Mouse (Mus musculus): ENCODE measurements at regions not wholly inside any gene's neighbourhood (a gene's known extent, or its start where the extent isn't known, plus 50 kb on each side); places are given as distances from the start of the nearest gene placed in this dataset.
A peak's percentile ranks its signal among the peaks of the same experiment; 100 is the strongest.

DNA sequence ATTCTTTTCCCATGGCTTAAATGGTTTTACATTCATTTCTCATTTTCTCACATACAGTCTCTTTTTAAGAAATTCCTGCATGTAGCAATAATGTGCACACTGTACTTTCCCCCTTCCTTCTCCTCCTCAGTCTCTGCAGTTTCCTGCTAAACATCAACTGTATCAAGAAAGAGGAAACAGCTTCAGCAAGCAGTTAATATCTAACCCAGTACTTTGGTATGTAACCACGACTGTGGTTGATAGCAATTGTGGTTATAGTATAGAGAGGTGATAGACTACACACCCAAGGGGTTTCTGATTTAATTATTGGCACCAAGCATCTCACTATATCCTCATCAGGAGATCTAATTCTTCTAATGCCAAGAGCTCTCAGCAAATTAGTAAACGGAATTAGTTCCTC lies 52.8 kb upstream of the Eci2 start:
- TF ChIP-seq CTCF (conservative IDR thresholded peaks at IDR 0.05; ENCODE audit: low read length) (no peak), POU5F1 (IDR thresholded peaks at IDR 0.05; ENCODE audit: borderline replicate concordance, low read length) (no peak), NANOG (IDR thresholded peaks at IDR 0.05; ENCODE audit: borderline replicate concordance, low read length) (no peak)
- Histone ChIP-seq H3K9me3 (ENCODE audit: low read length) (peaks cover 7% of the 10 kb centered on the region; the same call in 1 of the 2 replicates), H3K36me3 (ENCODE audit: insufficient read depth, low read length) (no peaks in the 10 kb centered on the region), H3K4me3 (replicated peaks; ENCODE audit: low read length) (no peak overlapping the region), H3K4me1 (replicated peaks; ENCODE audit: low read depth, low read length) (no peaks in the 10 kb centered on the region), H3K27me3 (ENCODE audit: insufficient read depth, low read length) (no peaks in the 10 kb centered on the region)

- H3K27me3 ChIP-seq (ENCODE audit: insufficient read depth, low read length) = no peaks in the 10 kb centered on the region
- TF ChIP-seq POU5F1 (IDR thresholded peaks at IDR 0.05; ENCODE audit: borderline replicate concordance, low read length) (no peak), NANOG (IDR thresholded peaks at IDR 0.05; ENCODE audit: borderline replicate concordance, low read length) (no peak), CTCF (conservative IDR thresholded peaks at IDR 0.05; ENCODE audit: low read length) (no peak)
- H3K4me1 ChIP-seq (replicated peaks; ENCODE audit: low read depth, low read length) = no peaks in the 10 kb centered on the region
- no peak overlapping the region for H3K4me3 ChIP-seq (replicated peaks; ENCODE audit: low read length)
- H3K9me3 ChIP-seq (ENCODE audit: low read length) = peaks cover 2% of the 10 kb centered on the region; the same call in 1 of the 2 replicates
- H3K36me3 ChIP-seq (ENCODE audit: insufficient read depth, low read length) = no peaks in the 10 kb centered on the region
These were observed 58.5 kb upstream of the Eci2 start for GRCm38 (mm10) chr13:35085386-35085785.

- no peaks in the 10 kb centered on the region for H3K27me3 ChIP-seq (ENCODE audit: insufficient read depth, low read length)
- no peaks in the 10 kb centered on the region for H3K4me1 ChIP-seq (replicated peaks; ENCODE audit: low read depth, low read length)
- no peaks in the 10 kb centered on the region for H3K36me3 ChIP-seq (ENCODE audit: insufficient read depth, low read length)
- no peak overlapping the region for H3K4me3 ChIP-seq (replicated peaks; ENCODE audit: low read length)
- TF ChIP-seq CTCF (conservative IDR thresholded peaks at IDR 0.05; ENCODE audit: low read length) = no peak
- TF ChIP-seq POU5F1 (IDR thresholded peaks at IDR 0.05; ENCODE audit: borderline replicate concordance, low read length) = no peak
- TF ChIP-seq NANOG (IDR thresholded peaks at IDR 0.05; ENCODE audit: borderline replicate concordance, low read length) = no peak
- H3K9me3 ChIP-seq (ENCODE audit: low read length) = no peaks in the 10 kb centered on the region
These were observed 60.5 kb upstream of the Eci2 start for GRCm38 (mm10) chr13:35087246-35088040.

DNA sequence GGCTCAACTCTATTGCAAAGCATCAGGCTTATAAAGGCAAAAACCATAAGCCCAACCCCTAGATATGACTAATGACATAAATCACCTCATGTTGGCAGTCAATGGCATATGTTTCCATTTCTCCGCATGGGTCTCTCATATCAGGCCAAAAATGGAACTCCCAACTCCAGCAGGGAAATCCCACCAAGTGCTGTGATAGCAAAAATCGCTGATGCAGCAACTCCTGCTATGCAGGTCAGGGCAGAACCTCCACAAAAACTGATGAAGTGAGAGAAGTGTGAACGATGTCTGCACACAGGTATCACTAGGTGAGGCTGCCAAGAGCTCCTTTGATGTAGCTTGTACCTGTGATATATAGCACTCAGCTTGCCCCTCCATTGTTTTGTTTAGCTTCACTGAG lies 64.3 kb upstream of the Eci2 start:
- no peaks in the 10 kb centered on the region for H3K27me3 ChIP-seq (ENCODE audit: insufficient read depth, low read length)
- no peaks in the 10 kb centered on the region for H3K4me1 ChIP-seq (replicated peaks; ENCODE audit: low read depth, low read length)
- TF ChIP-seq POU5F1 (IDR thresholded peaks at IDR 0.05; ENCODE audit: borderline replicate concordance, low read length) (no peak), NANOG (IDR thresholded peaks at IDR 0.05; ENCODE audit: borderline replicate concordance, low read length) (no peak), CTCF (conservative IDR thresholded peaks at IDR 0.05; ENCODE audit: low read length) (no peak)
- H3K4me3 ChIP-seq (replicated peaks; ENCODE audit: low read length) = no peak overlapping the region
- no peaks in the 10 kb centered on the region for H3K36me3 ChIP-seq (ENCODE audit: insufficient read depth, low read length)
- no peaks in the 10 kb centered on the region for H3K9me3 ChIP-seq (ENCODE audit: low read length)

DNA sequence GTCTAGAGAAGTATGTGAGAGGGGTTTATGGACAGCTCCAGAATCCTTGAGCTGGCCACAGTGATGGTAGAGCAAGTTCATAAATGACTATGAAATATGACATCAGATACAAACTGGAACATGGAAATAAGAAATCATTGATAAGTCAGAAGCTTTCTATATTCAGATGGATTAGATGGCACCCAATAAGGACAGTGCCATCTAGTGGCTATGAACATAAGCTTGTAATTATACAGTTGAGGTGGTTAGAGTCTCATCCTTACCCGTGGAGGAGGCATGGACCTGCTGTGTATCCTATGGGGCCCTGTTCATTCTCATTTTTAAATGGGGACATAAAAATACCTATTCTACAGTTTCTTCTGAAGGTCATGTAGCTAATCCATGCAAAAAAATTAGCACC lies 92.9 kb upstream of the Eci2 start:
- no peak overlapping the region for H3K4me3 ChIP-seq (replicated peaks; ENCODE audit: low read length)
- no peaks in the 10 kb centered on the region for H3K9me3 ChIP-seq (ENCODE audit: low read length)
- no peaks in the 10 kb centered on the region for H3K27me3 ChIP-seq (ENCODE audit: insufficient read depth, low read length)
- H3K4me1 ChIP-seq (replicated peaks; ENCODE audit: low read depth, low read length) = no peaks in the 10 kb centered on the region
- no peaks in the 10 kb centered on the region for H3K36me3 ChIP-seq (ENCODE audit: insufficient read depth, low read length)
- TF ChIP-seq NANOG (IDR thresholded peaks at IDR 0.05; ENCODE audit: borderline replicate concordance, low read length) = no peak
- no peak for TF ChIP-seq POU5F1 (IDR thresholded peaks at IDR 0.05; ENCODE audit: borderline replicate concordance, low read length)
- peak; percentile 27 for TF ChIP-seq CTCF (conservative IDR thresholded peaks at IDR 0.05; ENCODE audit: low read length)

GRCm38 (mm10) chr13:35129475-35129874 lies 102.6 kb upstream of the Eci2 start:
- TF ChIP-seq POU5F1 (IDR thresholded peaks at IDR 0.05; ENCODE audit: borderline replicate concordance, low read length) (no peak), NANOG (IDR thresholded peaks at IDR 0.05; ENCODE audit: borderline replicate concordance, low read length) (no peak), CTCF (conservative IDR thresholded peaks at IDR 0.05; ENCODE audit: low read length) (no peak)
- Histone ChIP-seq H3K36me3 (ENCODE audit: insufficient read depth, low read length) (no peaks in the 10 kb centered on the region), H3K4me1 (replicated peaks; ENCODE audit: low read depth, low read length) (no peaks in the 10 kb centered on the region), H3K4me3 (replicated peaks; ENCODE audit: low read length) (no peak overlapping the region), H3K9me3 (ENCODE audit: low read length) (no peaks in the 10 kb centered on the region), H3K27me3 (ENCODE audit: insufficient read depth, low read length) (no peaks in the 10 kb centered on the region; the same call in 1 of the 2 replicates)

GRCm38 (mm10) chr13:35131272-35132185 lies 104.6 kb upstream of the Eci2 start:
- Histone ChIP-seq H3K4me1 (replicated peaks; ENCODE audit: low read depth, low read length) (no peaks in the 10 kb centered on the region), H3K9me3 (ENCODE audit: low read length) (no peaks in the 10 kb centered on the region), H3K27me3 (ENCODE audit: insufficient read depth, low read length) (no peaks in the 10 kb centered on the region; the same call in 1 of the 2 replicates), H3K4me3 (replicated peaks; ENCODE audit: low read length) (no peak overlapping the region), H3K36me3 (ENCODE audit: insufficient read depth, low read length) (no peaks in the 10 kb centered on the region)
- TF ChIP-seq NANOG (IDR thresholded peaks at IDR 0.05; ENCODE audit: borderline replicate concordance, low read length) = no peak
- TF ChIP-seq POU5F1 (IDR thresholded peaks at IDR 0.05; ENCODE audit: borderline replicate concordance, low read length) = no peak
- no peak for TF ChIP-seq CTCF (conservative IDR thresholded peaks at IDR 0.05; ENCODE audit: low read length)

- no peaks in the 10 kb centered on the region for H3K36me3 ChIP-seq (ENCODE audit: insufficient read depth, low read length)
- H3K4me1 ChIP-seq (replicated peaks; ENCODE audit: low read depth, low read length) = no peaks in the 10 kb centered on the region
- H3K4me3 ChIP-seq (replicated peaks; ENCODE audit: low read length) = no peak overlapping the region
- TF ChIP-seq POU5F1 (IDR thresholded peaks at IDR 0.05; ENCODE audit: borderline replicate concordance, low read length) = no peak
- TF ChIP-seq NANOG (IDR thresholded peaks at IDR 0.05; ENCODE audit: borderline replicate concordance, low read length) = no peak
- TF ChIP-seq CTCF (conservative IDR thresholded peaks at IDR 0.05; ENCODE audit: low read length) = no peak
- no peaks in the 10 kb centered on the region for H3K27me3 ChIP-seq (ENCODE audit: insufficient read depth, low read length)
- H3K9me3 ChIP-seq (ENCODE audit: low read length) = no peaks in the 10 kb centered on the region
These were observed 124.7 kb upstream of the Eci2 start for GRCm38 (mm10) chr13:35151629-35152028.
